Mouse (Mus musculus) gastrocnemius, adult 2 months (tissue): ENCODE measurements around the gene Irak2. TPM values are rescaled to one million over a fixed set of nuclear protein-coding genes. Genes with fewer than 3 reads are reported as not detected.
"Not testable (repeated sequence)": the region's sequence is repeated elsewhere in the genome, so short reads cannot be mapped to it uniquely, and the experiment has no call there.

Source experiments
- DNase-seq: peaks from one replicate; pipeline ENCODE4 v3.0.0; 2022
- H3K27ac ChIP-seq: fragments of 200-600 bp; 2 replicates; pipeline ENCODE4 v1.8.1; 2022; ENCODE audit warnings: mild to moderate bottlenecking
- H3K4me3 ChIP-seq: fragments of 200-600 bp; 2 replicates; pipeline ENCODE4 v1.8.1; 2022; ENCODE audit warnings: mild to moderate bottlenecking, moderate library complexity
- CTCF ChIP-seq: fragments of 200-600 bp; IDR thresholded peaks from 2 replicates; pipeline ENCODE4 v1.8.1; 2022; ENCODE audit warnings: antibody characterized with exemption, mild to moderate bottlenecking, moderate library complexity
- intact Hi-C: fragments of 180-260 bp; cut with DNase I; formaldehyde crosslinking; loops from one replicate; pipeline ENCODE4 v1.15.1; 2025
- total RNA-seq, 2 experiments: library from RNA; stranded (reverse); gene quantifications; 2 replicates each; pipeline ENCODE4 v1.2.3; 2021

Gene Irak2
- total RNA-seq, 2 experiments from 2014 or later: 3.9 to 6.1 TPM

DNA sequence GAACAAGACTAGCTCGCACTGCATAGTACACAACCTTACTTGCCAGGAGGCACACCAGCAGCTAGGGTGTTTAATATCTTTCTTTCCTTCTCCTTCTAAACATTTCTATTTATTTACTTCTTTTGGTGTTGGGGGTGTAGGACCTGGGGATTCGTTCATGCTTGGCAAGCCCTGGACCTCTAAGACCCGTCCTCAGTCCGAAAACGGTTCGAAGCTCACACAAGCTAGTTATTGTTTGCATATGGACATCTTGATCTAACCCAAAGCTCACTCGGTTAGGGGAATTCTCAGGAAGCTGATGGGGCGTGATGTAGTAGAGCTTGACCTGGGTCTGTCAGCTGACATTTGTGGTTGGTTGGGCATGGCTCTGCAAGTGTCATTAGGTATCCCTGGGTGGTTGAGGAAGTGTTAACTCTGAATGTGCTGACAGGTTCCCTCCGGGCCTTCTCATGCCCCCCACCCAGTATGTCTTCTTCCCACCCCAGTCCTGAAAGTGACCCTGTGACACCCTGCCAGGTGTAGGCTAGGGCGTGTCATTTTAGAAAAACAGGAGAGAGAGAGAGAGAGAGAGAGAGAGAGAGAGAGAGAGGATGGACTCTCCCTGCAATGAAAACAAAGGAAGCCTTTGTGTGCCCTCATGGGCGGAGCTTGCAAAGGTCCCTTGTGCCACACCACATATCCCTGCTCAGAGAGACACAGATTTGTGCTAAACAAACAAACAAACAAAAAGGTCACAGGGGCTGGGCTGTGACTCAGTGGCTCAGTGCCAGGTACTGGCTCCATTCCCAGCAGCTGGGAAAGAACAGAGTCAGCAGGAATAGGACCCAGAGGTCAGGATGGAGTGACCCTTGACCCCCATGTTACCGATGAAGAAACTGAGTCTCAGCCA lies 23.3 kb downstream of the Irak2 start:
- Histone ChIP-seq H3K4me3 (no peak overlapping the region), H3K27ac (peak overlapping the region; percentile 70)
- DNase-seq: peak; percentile 60
- intact Hi-C loops: no loop called here
- no peak for TF ChIP-seq CTCF

DNA sequence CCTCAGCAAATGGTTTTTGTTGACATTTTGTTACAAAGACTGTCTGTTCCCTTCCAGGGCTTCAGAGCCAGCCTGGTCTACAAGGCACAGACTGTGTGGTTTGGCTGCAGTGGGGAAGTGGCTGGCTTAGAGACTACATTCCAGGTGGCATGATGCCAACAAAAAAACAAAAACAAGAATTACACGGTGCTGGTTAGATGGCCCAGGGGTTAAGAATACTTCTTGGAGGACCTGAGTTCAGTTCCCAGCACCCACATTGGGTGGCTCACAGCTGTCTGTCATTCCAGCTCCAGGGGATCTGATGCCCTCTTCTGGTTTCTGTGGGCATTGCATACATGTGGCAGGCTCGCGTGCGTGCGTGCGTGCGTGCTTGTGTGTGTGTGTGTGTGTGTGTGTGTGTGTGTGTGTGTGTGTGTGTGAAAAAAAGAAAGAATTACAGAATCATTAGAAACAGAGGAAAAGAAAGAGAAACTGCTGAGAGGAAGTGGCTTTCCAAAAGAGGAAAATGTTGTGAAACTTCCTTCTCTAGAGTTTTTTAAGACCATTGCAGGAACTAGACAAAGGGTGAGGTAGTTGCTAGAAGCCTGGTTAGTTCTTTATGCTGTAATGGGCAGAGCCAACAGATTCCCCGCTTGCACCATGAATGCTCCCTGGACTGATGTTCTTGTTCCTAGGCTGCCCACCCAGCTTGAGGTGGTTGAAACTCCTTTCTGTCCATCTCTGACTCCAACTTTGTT lies 24.9 kb downstream of the Irak2 start:
- TF ChIP-seq CTCF: no peak; the same call in 1 of the 2 replicates
- Histone ChIP-seq H3K27ac (peak overlapping the region; percentile 16; the same call in 1 of the 2 replicates), H3K4me3 (no peak overlapping the region)
- no peak for DNase-seq
- intact Hi-C loops: no loop called here

DNA sequence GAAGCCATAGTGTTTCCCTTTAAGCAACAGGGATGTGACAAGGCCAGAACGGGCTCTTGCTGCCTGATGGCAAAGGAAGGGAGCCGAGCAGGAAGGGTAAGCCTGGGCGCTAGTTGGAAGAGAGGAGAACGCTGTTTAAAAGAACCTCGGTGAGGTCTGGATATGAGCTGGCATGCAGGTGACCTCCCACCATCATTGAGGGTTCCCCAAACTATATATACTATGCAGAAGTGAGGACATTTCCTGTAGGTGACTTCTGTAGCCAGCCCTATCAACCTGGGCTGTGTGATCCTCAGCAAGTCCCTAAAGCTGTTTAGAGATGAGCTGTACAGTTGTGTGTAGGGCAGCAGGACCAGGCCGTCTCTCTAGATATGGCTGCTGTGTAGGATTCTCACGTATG lies 26.0 kb downstream of the Irak2 start:
- no peak for TF ChIP-seq CTCF
- DNase-seq: no peak
- no peak overlapping the region for H3K27ac ChIP-seq
- H3K4me3 ChIP-seq: no peak overlapping the region
- intact Hi-C loops: no loop called here

DNA sequence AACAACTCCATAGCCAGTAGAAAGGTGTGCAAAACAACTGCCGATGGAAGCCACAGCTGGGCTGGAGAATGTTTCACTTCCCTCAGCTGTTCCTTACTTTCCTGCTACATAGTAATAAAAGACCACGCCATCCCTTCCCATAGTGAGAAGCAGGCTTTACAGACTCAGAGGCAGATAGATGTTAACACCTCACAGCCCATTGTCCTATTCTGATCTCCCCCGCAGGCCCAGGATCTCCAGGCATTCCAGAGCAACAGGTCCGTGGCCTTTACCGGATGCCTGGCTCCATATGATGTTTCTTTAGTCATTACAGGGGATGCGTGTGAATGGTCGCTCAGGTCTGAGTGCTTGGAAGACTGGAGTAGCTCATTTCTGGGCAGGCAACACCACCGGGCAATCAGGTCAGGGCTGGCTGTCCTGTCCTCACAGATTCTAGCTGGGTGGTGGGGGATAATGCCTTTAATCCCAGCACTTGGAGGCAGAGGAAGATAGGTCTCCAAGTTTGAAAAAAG lies 29.4 kb downstream of the Irak2 start:
- Histone ChIP-seq H3K4me3 (no peak overlapping the region), H3K27ac (peak overlapping the region; percentile 72)
- no peak for TF ChIP-seq CTCF
- intact Hi-C loops: no loop called here
- DNase-seq: no peak

DNA sequence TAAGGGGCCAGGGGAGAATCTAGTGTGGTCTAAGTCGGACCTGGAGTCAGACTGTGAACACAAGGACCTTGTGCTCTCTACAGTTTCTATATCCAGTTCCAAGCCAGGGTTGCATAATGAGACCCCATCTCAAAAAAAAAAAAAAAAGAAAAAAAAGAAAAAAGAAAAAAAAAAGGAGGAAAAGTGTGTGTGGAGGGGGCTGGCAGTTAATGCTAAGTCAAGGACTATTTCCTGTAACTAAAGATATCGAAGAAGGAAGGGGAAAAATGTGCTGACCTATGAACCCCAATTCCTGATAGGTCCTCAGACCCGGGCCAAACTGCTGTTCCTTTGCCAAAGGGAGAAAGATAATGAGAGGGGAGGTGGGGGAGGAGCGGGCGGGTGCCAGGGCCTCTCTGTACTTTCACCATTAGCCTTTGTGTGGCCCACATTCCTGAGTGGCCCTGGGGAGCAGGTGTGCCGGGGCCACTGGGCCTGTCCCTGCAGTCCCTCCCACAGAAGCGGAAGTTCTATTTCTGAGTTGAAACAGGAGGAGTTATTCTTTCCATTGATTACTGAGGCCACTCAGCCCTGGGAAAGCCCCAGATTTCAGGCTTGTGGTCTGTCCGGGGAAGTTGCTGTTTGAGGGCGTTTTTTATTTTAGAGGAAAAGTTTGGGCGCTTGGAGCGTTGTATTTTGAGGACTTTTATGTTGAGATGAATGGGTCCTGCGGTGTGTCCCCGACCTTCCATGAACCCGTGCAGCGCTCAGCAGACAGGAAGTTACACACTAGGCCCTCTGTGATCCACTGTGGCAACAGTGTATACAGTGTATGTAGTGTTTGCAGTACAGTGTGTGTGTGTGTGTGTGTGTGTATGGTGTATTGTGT lies 30.3 kb downstream of the Irak2 start:
- peak; percentile 55 for DNase-seq
- no peak for TF ChIP-seq CTCF
- Histone ChIP-seq H3K27ac (peak overlapping the region; percentile 72), H3K4me3 (0 out of 2 replicates have a peak overlapping the region, but pooled peaks have one; percentile 13)
- intact Hi-C loops: no loop called here

DNA sequence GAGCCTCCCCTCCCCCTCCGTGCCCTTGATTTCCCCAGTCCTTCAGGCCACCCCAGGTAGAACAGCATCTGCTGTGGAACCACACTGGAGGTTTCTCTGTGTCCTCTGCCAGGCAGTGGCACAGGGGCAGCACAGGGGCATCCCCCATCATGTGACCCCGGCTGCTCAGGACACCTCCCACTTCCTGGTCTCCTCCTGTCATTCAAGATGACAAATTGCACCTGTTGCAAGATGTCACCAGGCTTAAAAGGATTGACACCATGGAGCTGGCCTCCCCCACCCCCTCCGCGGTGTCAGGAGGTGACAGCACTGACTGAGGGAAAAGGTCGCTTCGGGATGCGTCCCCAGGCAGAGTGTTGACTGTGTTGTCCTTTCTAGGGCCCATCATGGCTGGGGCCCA lies 31.6 kb downstream of the Irak2 start:
- intact Hi-C loops: no loop called here
- H3K27ac ChIP-seq: peak overlapping the region; percentile 72
- peak; percentile 24 for DNase-seq
- H3K4me3 ChIP-seq: no peak overlapping the region; the same call in 1 of the 2 replicates
- no peak for TF ChIP-seq CTCF

DNA sequence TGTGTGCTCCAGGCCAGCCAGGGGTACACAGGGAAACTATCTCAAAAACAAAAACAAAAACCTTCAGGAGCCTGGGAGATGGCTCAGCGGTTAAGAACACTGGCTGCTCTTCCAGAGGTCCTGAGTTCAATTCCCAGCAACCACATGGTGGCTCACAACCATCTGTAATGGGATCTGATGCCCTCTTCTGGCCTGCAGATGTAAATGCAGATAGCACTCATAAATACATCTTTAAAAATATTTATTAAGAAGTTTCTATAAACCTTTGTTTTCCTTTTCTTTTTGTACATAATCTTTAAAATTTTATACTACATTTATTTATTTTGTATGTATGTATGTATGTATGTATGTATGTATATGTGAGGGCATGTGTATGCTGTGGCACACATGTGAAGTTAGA lies 33.8 kb downstream of the Irak2 start:
- H3K4me3 ChIP-seq, H3K27ac ChIP-seq, DNase-seq, intact Hi-C loops: not testable (repeated sequence)
- TF ChIP-seq CTCF: peak; percentile 39

DNA sequence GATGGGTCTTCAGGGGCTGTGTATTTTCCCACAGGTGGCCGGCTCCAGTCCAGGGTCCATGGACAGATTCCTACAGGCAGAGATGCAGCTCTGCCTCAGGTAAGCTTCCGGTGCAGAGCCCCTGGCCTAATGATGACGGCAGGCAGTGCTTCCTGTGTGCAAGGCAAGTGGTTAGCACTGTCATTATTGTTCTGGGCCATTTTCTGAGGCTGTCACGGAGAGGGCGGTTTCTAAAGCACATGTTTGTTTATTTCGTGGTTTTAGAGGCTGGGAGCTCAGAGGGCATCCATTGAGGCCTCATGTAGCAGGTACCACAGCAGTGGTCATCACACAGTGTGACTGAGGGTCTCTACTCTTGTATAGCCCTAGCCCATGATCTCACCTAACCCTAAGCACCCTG lies 34.7 kb downstream of the Irak2 start:
- Histone ChIP-seq H3K4me3 (no peak overlapping the region), H3K27ac (no peak overlapping the region)
- TF ChIP-seq CTCF: no peak
- no peak for DNase-seq
- intact Hi-C loops: no loop called here

DNA sequence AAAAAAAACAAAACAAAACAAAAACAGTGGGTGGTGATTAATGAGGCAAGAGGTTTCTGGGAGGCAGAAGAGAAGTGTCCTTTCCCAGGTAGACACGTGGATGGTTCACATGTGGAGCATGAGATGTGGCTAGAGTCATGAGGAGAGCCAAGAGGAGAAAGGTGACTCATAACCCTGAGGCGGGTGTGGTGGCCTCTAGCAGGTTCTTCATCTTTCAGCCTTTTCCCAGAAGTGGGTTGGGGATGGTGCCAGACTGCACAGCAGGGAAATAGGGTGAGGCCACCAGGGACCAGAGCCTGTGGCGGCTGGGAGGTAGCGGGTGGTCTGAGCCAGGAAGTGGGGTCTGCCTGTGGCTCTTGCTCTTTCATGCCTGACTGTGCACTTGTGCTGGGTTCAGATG lies 37.0 kb downstream of the Irak2 start:
- no peak for TF ChIP-seq CTCF
- DNase-seq: no peak
- no peak overlapping the region for H3K4me3 ChIP-seq
- no peak overlapping the region for H3K27ac ChIP-seq
- intact Hi-C loops: no loop called here

DNA sequence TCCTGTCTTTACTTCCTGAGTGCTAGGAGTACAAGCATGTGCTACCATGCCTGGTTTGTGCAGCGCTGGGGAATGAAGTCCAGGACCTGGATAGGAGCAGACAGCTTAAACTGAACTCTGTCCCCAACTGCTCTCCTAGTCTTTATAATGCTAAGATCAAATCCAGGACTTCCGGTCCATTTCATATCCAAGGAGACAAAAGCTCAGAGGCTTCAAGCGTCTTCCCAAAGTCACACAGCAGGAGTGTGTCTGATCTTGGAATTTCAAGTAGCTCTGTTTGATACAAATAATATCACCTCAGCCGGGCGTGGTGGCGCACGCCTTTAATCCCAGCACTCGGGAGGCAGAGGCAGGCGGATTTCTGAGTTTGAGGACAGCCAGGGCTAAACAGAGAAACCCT lies 37.7 kb downstream of the Irak2 start:
- no peak for DNase-seq
- TF ChIP-seq CTCF: no peak
- Histone ChIP-seq H3K27ac (no peak overlapping the region), H3K4me3 (no peak overlapping the region)
- intact Hi-C loops: no loop called here

DNA sequence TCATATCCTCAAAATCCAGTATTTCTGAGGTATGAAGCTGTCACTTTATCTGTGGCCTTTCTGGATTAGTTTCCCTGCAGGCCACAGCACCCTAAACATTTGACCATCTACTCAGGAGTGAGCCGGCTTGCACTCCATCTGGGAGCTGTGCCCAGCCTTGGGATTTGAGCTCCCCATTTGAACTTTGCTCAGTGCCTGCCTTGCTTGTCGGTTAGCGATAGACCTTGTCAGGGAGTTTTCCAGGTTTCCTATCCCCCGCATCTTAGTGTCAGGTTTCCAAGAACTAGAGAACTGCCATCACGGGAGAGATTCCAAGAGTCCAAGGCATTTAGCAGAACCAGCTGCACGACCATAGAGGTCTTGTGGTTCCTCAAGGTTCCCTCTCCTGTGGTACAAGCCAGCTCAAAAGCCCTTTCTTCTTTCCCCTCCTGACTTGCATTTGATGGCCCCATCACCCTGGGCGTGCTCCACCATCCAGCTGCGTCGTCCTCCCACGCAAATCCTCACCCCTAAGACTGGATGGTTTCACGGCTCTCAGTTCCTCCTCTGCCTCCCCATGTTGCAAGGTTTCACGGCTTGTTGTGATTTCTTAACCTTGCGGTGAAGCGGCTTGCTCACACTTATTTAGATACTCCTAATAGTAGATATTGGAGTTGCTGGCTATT lies 38.9 kb downstream of the Irak2 start:
- no peak for TF ChIP-seq CTCF
- peak overlapping the region; percentile 12; the same call in 1 of the 2 replicates for H3K27ac ChIP-seq
- intact Hi-C loops: no loop called here
- no peak overlapping the region for H3K4me3 ChIP-seq
- peak; percentile 47 for DNase-seq
